Mouse (Mus musculus) right cerebral cortex, postnatal 14 days (tissue): Measurements from ENCODE around the gene Shkbp1.

Experiments used
- DNase-seq: peaks from one replicate; pipeline ENCODE4 v3.0.0; 2022

Shkbp1 gene

GRCm38 (mm10) chr7:27308821-27309549, 46.8 kb downstream of the Shkbp1 start:
- no peak for DNase-seq

- DNase-seq = no peak
These were observed 48.3 kb downstream of the Shkbp1 start for GRCm38 (mm10) chr7:27307551-27307950.

GRCm38 (mm10) chr7:27306161-27307160, 49.4 kb downstream of the Shkbp1 start:
- DNase-seq = no peak

- DNase-seq = no peak
These were observed 50.6 kb downstream of the Shkbp1 start for GRCm38 (mm10) chr7:27305091-27305730.

GRCm38 (mm10) chr7:27302172-27302571, 53.6 kb downstream of the Shkbp1 start:
- peak; percentile 76 for DNase-seq

- DNase-seq = no peak
These were observed 55.0 kb downstream of the Shkbp1 start for GRCm38 (mm10) chr7:27300801-27301200.

- no peak for DNase-seq
These were observed 55.5 kb downstream of the Shkbp1 start for GRCm38 (mm10) chr7:27300351-27300750.

GRCm38 (mm10) chr7:27298816-27299215, 57.0 kb downstream of the Shkbp1 start:
- no peak for DNase-seq

GRCm38 (mm10) chr7:27298033-27298610, 57.7 kb downstream of the Shkbp1 start:
- no peak for DNase-seq

- DNase-seq = no peak
These were observed 59.3 kb downstream of the Shkbp1 start for GRCm38 (mm10) chr7:27296518-27296917.

- no peak for DNase-seq
These were observed 59.9 kb downstream of the Shkbp1 start for GRCm38 (mm10) chr7:27295956-27296355.
